Mouse (Mus musculus): ENCODE data around the gene Baiap2. TPM values are rescaled to one million over a fixed set of nuclear protein-coding genes. Genes with fewer than 3 reads are reported as not detected.

Gene Baiap2
- 28.3 TPM for total RNA-seq (2023)

DNA sequence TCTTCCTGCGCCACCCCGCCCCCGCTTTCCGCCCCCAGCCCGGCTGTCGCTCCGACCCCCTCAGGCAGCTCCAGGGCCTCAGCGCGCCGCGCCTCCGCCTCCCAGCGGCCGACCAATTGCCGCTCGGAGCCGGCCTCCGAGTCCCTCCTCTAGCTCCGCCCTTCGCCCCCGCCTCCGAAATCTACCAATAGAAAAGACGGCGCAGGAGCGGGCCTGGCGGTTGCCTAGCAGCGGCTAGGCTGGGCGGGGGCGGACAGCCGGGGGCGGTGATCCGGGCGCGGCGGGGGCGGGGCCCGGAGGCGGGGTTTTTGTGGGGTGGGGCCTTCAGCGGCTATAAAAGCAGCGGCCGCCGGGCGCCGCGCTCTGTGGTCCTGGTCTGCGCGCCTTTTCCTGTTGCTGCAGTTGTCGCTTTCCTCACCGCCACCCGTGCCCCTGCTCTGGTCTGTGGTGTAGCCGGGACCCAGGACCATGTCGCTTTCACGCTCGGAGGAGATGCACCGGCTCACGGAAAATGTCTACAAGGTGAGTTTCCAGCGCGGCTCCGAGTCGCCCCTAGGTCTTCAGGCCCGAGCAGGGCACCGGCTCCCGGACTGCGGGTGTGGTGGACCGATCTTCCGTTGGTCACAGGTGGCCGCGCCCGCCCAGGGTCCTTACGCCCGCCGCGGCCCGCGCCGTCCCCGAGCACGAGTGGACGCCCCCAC, at the start of gene Baiap2:
Gene Baiap2, plus strand, starts transcription at position 37 of the 701 bp plus-strand sequence.

DNA sequence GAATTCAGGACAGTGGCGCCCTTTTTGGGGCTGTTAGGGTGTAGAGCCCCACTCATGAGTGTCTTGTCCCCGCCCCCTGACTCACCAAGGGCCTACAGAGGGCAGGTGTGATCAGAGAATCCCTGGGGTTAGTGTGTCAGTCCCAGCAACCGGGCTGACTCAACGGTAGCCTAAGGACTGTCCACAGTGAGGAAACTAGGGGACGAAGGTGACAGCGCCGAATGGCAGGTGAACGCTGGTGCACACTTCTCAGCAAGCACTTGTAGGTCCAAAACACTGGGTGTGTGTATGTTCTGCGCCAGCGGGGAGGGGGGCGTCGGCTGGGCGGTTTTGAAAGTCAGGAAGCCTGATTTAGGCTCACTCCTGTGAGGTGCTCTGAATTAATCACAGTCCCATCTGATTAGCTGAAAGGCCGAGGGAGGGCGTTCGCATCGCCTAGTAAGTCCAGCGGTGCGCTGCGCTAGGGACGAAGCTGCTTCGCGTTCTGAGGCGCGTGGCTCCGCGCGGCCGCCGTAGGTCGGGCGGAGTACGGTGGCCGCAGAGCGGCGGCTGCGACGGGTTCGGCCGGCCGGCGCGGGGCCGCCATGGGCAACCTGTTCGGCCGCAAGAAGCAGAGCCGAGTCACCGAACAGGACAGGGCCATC, 29.1 kb upstream of the Baiap2 start, which contains the start of gene Chmp6:
Gene Chmp6, plus strand, starts transcription at position 151 of the 644 bp plus-strand sequence.

DNA sequence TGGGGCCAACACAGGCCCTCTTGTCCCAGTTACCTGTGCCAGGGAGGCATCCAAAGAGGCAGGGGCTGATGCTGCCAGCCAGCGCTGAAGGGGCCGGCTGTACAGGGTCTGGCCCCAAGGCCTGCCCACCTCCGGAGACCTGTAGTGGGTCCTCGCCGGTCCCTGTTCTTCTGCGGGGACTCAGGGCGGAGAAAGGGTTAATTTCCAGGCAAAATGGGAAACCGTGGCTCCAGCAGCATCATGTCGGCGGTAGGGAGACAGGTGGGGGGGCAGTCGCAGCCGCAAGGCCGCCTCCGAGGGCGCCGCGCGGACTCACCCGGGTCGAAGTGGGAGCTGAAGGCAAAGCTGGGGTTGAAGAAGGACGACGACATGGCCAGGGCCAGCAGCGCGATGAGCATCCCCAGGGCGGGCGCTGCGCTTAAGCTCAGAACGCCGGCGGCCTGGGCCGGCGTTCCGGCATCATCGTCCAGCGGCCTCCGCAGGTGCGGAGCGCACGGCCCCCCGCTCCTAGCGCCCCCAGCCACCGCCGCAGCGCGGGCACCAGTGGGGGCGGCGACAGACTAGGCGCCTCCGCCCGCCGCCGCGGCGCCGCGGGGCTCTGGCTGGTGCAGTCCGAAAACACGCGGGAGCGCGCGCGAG, 104.1 kb downstream of the Baiap2 start, which contains the start of gene Aatk:
Gene Aatk, minus strand, starts transcription at position 615 of the 639 bp plus-strand sequence.

Other genes with a start within 250 kb of the Baiap2 start
- gene Chmp6, start 29.3 kb upstream of the Baiap2 start, total RNA-seq (2023), result 26.2 TPM
- 0.15 TPM for gene Aatk, start 104.4 kb downstream of the Baiap2 start, total RNA-seq (2023)
- 9.7 TPM for gene Cep131, start 144.1 kb downstream of the Baiap2 start, total RNA-seq (2023)
- 15.2 TPM for gene Tepsin, start 156.0 kb downstream of the Baiap2 start, total RNA-seq (2023)
- gene Ndufaf8, start 156.2 kb downstream of the Baiap2 start, total RNA-seq (2023), result 47.3 TPM
- gene Slc38a10, start 208.6 kb downstream of the Baiap2 start, total RNA-seq (2023), result 102 TPM

Measured in CD4-positive naive resting alpha-beta T cell, adult 76 days (primary cell).